Mouse (Mus musculus) regulatory T cell (primary cell): ENCODE data around the gene Spcs2.

Experiments used
- in situ Hi-C: fragments of 300-600 bp; cut with MboI, MseI; formaldehyde crosslinking; loops from one replicate; pipeline ENCODE4 v1.15.1; 2025; ENCODE audit warnings: high pct_unique_total_duplicates

Spcs2 gene

GRCm38 (mm10) chr7:99864241-99865028 is 1.2 kb upstream of the Spcs2 start:
- in situ Hi-C loops, result no loop called here

GRCm38 (mm10) chr7:99858813-99859585 is 4.3 kb downstream of the Spcs2 start, which contains the start of gene Xrra1:
Gene Xrra1, plus strand, starts transcription at chr7:99859116.
- in situ Hi-C loops, result loop anchor here (5.0 kb wide), 2 partner anchors 37 to 377 kb away; partner anchors contain the start of gene Rps3

- in situ Hi-C loops, result loop anchor here (5.0 kb wide), 2 partner anchors 36 to 376 kb away; partner anchors contain the start of gene Rps3
Observed at GRCm38 (mm10) chr7:99858175-99858812, 5.0 kb downstream of the Spcs2 start.

GRCm38 (mm10) chr7:99856266-99856861 is 6.9 kb downstream of the Spcs2 start:
- in situ Hi-C loops, result loop anchor here (5.0 kb wide), 2 partner anchors 34 to 374 kb away; partner anchors contain the start of gene Rps3

- in situ Hi-C loops, result no loop called here
Observed at GRCm38 (mm10) chr7:99854311-99854710, 9.0 kb downstream of the Spcs2 start.

- in situ Hi-C loops, result no loop called here
Observed at GRCm38 (mm10) chr7:99853350-99853749, 9.9 kb downstream of the Spcs2 start.

- in situ Hi-C loops, result no loop called here
Observed at GRCm38 (mm10) chr7:99851618-99852017, 11.6 kb downstream of the Spcs2 start.

- in situ Hi-C loops, result no loop called here
Observed at GRCm38 (mm10) chr7:99851121-99851520, 12.1 kb downstream of the Spcs2 start.

- in situ Hi-C loops, result no loop called here
Observed at GRCm38 (mm10) chr7:99850534-99850933, 12.7 kb downstream of the Spcs2 start.

- in situ Hi-C loops, result no loop called here
Observed at GRCm38 (mm10) chr7:99845533-99846236, 17.6 kb downstream of the Spcs2 start.

GRCm38 (mm10) chr7:99838241-99838640 is 25.0 kb downstream of the Spcs2 start:
- in situ Hi-C loops, result no loop called here

GRCm38 (mm10) chr7:99837358-99838071 is 25.7 kb downstream of the Spcs2 start:
- in situ Hi-C loops, result no loop called here

- in situ Hi-C loops, result no loop called here
Observed at GRCm38 (mm10) chr7:99836781-99837180, 26.5 kb downstream of the Spcs2 start.

GRCm38 (mm10) chr7:99834314-99834853 is 28.9 kb downstream of the Spcs2 start:
- in situ Hi-C loops, result no loop called here

- in situ Hi-C loops, result no loop called here
Observed at GRCm38 (mm10) chr7:99833846-99834222, 29.4 kb downstream of the Spcs2 start.

- in situ Hi-C loops, result no loop called here
Observed at GRCm38 (mm10) chr7:99833115-99833845, 30.0 kb downstream of the Spcs2 start.

GRCm38 (mm10) chr7:99828083-99828570 is 35.1 kb downstream of the Spcs2 start, which contains the start of gene Neu3:
Gene Neu3, minus strand, starts transcription at chr7:99828417.
- in situ Hi-C loops, result loop anchor here (10.0 kb wide), 1 partner anchor 443 kb away; the partner anchor contains the start of gene Gdpd5

- in situ Hi-C loops, result loop anchor here (10.0 kb wide), 1 partner anchor 441 kb away; the partner anchor contains the start of gene Gdpd5
Observed at GRCm38 (mm10) chr7:99826096-99826495, 37.2 kb downstream of the Spcs2 start.

GRCm38 (mm10) chr7:99825511-99825910 is 37.8 kb downstream of the Spcs2 start:
- in situ Hi-C loops, result loop anchor here (10.0 kb wide), 1 partner anchor 441 kb away; the partner anchor contains the start of gene Gdpd5
